Mouse (Mus musculus): ENCODE measurements at regions not wholly inside any gene's neighbourhood (a gene's known extent, or its start where the extent isn't known, plus 50 kb on each side); places are given as distances from the start of the nearest gene placed in this dataset.

DNA sequence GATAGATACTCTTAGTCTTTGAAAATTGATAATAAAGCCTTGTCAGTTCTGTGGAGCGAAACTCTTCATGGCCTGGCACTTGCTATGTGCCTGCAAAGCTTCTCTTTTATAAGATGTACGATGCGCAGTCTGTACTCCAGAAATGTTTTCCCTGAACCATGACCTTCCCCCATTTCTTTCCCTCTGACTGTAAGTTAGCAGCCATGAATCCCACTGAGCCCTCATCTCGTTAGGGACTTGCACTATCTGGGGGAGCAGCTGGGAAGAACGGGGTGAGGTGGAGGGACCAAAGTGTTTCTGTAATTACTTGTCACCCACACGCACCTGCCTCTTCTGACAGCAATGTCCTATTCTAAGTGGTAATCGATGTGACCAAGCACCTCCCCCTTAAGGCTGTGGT is 932.1 kb downstream of the Synb start:
- 60% methylated on average over 7 of the region's 7 CpGs for WGBS (ENCODE audit: insufficient replicate concordance)
- H3K27me3 ChIP-seq (ENCODE audit: control insufficient read depth, insufficient read depth, low read depth, low read length): no peaks in the 10 kb centered on the region

GRCm38 (mm10) chr14:68361481-68361880 is 932.6 kb downstream of the Synb start:
- H3K4me1 ChIP-seq (ENCODE audit: control insufficient read depth, low read depth, low read length): no peaks in the 10 kb centered on the region
- no peaks in the 10 kb centered on the region for H3K36me3 ChIP-seq (ENCODE audit: control insufficient read depth, insufficient read depth)
- H3K27me3 ChIP-seq (ENCODE audit: control insufficient read depth, insufficient read depth, low read depth, low read length): no peaks in the 10 kb centered on the region
- H3K9ac ChIP-seq (ENCODE audit: low read depth, low read length): no peak overlapping the region
- WGBS (ENCODE audit: insufficient replicate concordance): 60% methylated on average over 6 of the region's 6 CpGs
- H3K4me2 ChIP-seq (ENCODE audit: low read depth, low read length): no peak overlapping the region
- H3K4me3 ChIP-seq (ENCODE audit: low read depth, low read length): no peak overlapping the region
- no peaks in the 10 kb centered on the region for H3K9me3 ChIP-seq (replicated peaks; ENCODE audit: control insufficient read depth, low read length)
- ATAC-seq (ENCODE audit: low read depth): no peak
- no peak overlapping the region for H3K27ac ChIP-seq (ENCODE audit: low read length)

More for the DNA sequence above, 932.1 kb downstream of the Synb start:
- no peak for ATAC-seq (ENCODE audit: low read depth)
- Histone ChIP-seq H3K27ac (ENCODE audit: low read length) (no peak overlapping the region), H3K4me1 (ENCODE audit: control insufficient read depth, low read depth, low read length) (no peaks in the 10 kb centered on the region), H3K36me3 (ENCODE audit: control insufficient read depth, insufficient read depth) (no peaks in the 10 kb centered on the region), H3K9me3 (replicated peaks; ENCODE audit: control insufficient read depth, low read length) (no peaks in the 10 kb centered on the region), H3K9ac (ENCODE audit: low read depth, low read length) (no peak overlapping the region), H3K4me3 (ENCODE audit: low read depth, low read length) (no peak overlapping the region), H3K4me2 (ENCODE audit: low read depth, low read length) (no peak overlapping the region)

DNA sequence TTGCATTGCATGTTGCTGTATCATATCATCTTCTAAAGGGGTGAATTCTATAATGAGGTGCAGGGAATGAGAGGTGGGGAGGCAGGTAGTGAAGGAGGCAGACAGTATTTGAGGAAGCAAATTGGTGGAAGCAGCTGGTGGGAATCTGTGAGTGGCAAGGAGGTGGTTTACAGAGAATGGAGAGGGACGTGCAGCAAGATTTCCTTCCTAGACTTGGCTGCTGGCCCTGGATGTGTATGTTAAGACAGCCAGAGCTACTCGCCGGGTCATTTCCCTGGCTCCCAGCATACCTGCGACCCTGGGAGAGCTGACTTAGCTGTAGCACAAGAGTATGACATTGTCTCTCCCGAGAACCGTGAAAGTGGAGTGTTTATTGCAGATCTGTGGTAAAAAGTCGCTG is 937.7 kb downstream of the Synb start:
- Histone ChIP-seq H3K9ac (ENCODE audit: low read depth, low read length) (no peak overlapping the region), H3K4me1 (ENCODE audit: control insufficient read depth, low read depth, low read length) (no peaks in the 10 kb centered on the region), H3K36me3 (ENCODE audit: control insufficient read depth, insufficient read depth) (no peaks in the 10 kb centered on the region), H3K9me3 (replicated peaks; ENCODE audit: control insufficient read depth, low read length) (no peaks in the 10 kb centered on the region), H3K4me3 (ENCODE audit: low read depth, low read length) (no peak overlapping the region), H3K27ac (ENCODE audit: low read length) (no peak overlapping the region), H3K4me2 (ENCODE audit: low read depth, low read length) (no peak overlapping the region), H3K27me3 (ENCODE audit: control insufficient read depth, insufficient read depth, low read depth, low read length) (no peaks in the 10 kb centered on the region)
- WGBS (ENCODE audit: insufficient replicate concordance): 64% methylated on average over 7 of the region's 7 CpGs
- no peak for ATAC-seq (ENCODE audit: low read depth)

GRCm38 (mm10) chr14:68355462-68355905 is 938.6 kb downstream of the Synb start:
- Histone ChIP-seq H3K4me3 (ENCODE audit: low read depth, low read length) (no peak overlapping the region), H3K9ac (ENCODE audit: low read depth, low read length) (no peak overlapping the region), H3K36me3 (ENCODE audit: control insufficient read depth, insufficient read depth) (no peaks in the 10 kb centered on the region), H3K27me3 (ENCODE audit: control insufficient read depth, insufficient read depth, low read depth, low read length) (no peaks in the 10 kb centered on the region), H3K9me3 (replicated peaks; ENCODE audit: control insufficient read depth, low read length) (no peaks in the 10 kb centered on the region), H3K4me2 (ENCODE audit: low read depth, low read length) (no peak overlapping the region), H3K27ac (ENCODE audit: low read length) (no peak overlapping the region), H3K4me1 (ENCODE audit: control insufficient read depth, low read depth, low read length) (no peaks in the 10 kb centered on the region)
- no peak for ATAC-seq (ENCODE audit: low read depth)
- 73% methylated on average over 8 of the region's 8 CpGs for WGBS (ENCODE audit: insufficient replicate concordance)

GRCm38 (mm10) chr14:68345527-68345926 is 948.6 kb downstream of the Synb start:
- Histone ChIP-seq H3K4me3 (ENCODE audit: low read depth, low read length) (no peak overlapping the region), H3K4me2 (ENCODE audit: low read depth, low read length) (no peak overlapping the region), H3K4me1 (ENCODE audit: control insufficient read depth, low read depth, low read length) (no peaks in the 10 kb centered on the region), H3K27me3 (ENCODE audit: control insufficient read depth, insufficient read depth, low read depth, low read length) (no peaks in the 10 kb centered on the region), H3K36me3 (ENCODE audit: control insufficient read depth, insufficient read depth) (no peaks in the 10 kb centered on the region), H3K9ac (ENCODE audit: low read depth, low read length) (no peak overlapping the region), H3K9me3 (replicated peaks; ENCODE audit: control insufficient read depth, low read length) (no peaks in the 10 kb centered on the region), H3K27ac (ENCODE audit: low read length) (no peak overlapping the region)
- ATAC-seq (ENCODE audit: low read depth): no peak
- 11% methylated on average over 4 of the region's 4 CpGs for WGBS (ENCODE audit: insufficient replicate concordance)

GRCm38 (mm10) chr14:68344715-68345114 is 949.4 kb downstream of the Synb start:
- H3K9me3 ChIP-seq (replicated peaks; ENCODE audit: control insufficient read depth, low read length): no peaks in the 10 kb centered on the region
- H3K27me3 ChIP-seq (ENCODE audit: control insufficient read depth, insufficient read depth, low read depth, low read length): no peaks in the 10 kb centered on the region
- H3K36me3 ChIP-seq (ENCODE audit: control insufficient read depth, insufficient read depth): no peaks in the 10 kb centered on the region
- H3K4me3 ChIP-seq (ENCODE audit: low read depth, low read length): no peak overlapping the region
- H3K4me1 ChIP-seq (ENCODE audit: control insufficient read depth, low read depth, low read length): no peaks in the 10 kb centered on the region
- H3K9ac ChIP-seq (ENCODE audit: low read depth, low read length): no peak overlapping the region
- whole genome bisulfite sequencing (ENCODE audit: insufficient replicate concordance): 55% methylated on average over 3 of the region's 3 CpGs
- ATAC-seq (ENCODE audit: low read depth): no peak
- H3K27ac ChIP-seq (ENCODE audit: low read length): no peak overlapping the region
- H3K4me2 ChIP-seq (ENCODE audit: low read depth, low read length): no peak overlapping the region

GRCm38 (mm10) chr14:68338440-68338839 is 955.7 kb downstream of the Synb start:
- 44% methylated on average over 5 of the region's 5 CpGs for WGBS (ENCODE audit: insufficient replicate concordance)
- ATAC-seq (ENCODE audit: low read depth): no peak
- Histone ChIP-seq H3K27me3 (ENCODE audit: control insufficient read depth, insufficient read depth, low read depth, low read length) (no peaks in the 10 kb centered on the region), H3K9me3 (replicated peaks; ENCODE audit: control insufficient read depth, low read length) (no peaks in the 10 kb centered on the region), H3K9ac (ENCODE audit: low read depth, low read length) (no peak overlapping the region), H3K36me3 (ENCODE audit: control insufficient read depth, insufficient read depth) (no peaks in the 10 kb centered on the region), H3K4me2 (ENCODE audit: low read depth, low read length) (no peak overlapping the region), H3K27ac (ENCODE audit: low read length) (no peak overlapping the region), H3K4me1 (ENCODE audit: control insufficient read depth, low read depth, low read length) (no peaks in the 10 kb centered on the region), H3K4me3 (ENCODE audit: low read depth, low read length) (no peak overlapping the region)

DNA sequence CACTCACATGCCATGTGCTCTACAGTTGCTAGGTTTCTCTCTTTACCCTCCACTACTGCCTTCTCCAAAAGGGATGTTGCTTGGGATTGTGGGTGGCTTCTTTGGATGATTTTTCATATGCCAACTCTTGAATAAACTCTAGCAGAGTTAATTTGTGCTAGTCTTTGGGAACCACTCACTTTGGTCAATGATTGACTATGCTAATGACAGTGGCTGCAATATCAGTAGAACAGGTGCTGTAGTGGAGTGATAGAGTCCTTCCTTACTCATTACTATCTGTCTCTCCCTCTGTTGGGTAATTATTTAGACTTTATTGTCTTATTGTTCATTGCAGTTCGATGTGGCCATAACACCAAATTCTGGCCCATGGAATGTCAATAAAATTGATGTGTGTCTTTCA is 969.0 kb downstream of the Synb start:
- WGBS (ENCODE audit: insufficient replicate concordance): 59% methylated on average over 1 of the region's 1 CpGs
- H3K4me1 ChIP-seq (ENCODE audit: control insufficient read depth, low read depth, low read length): no peaks in the 10 kb centered on the region
- no peak overlapping the region for H3K4me3 ChIP-seq (ENCODE audit: low read depth, low read length)
- no peak overlapping the region for H3K4me2 ChIP-seq (ENCODE audit: low read depth, low read length)
- no peaks in the 10 kb centered on the region for H3K36me3 ChIP-seq (ENCODE audit: control insufficient read depth, insufficient read depth)
- no peaks in the 10 kb centered on the region for H3K9me3 ChIP-seq (replicated peaks; ENCODE audit: control insufficient read depth, low read length)
- H3K27ac ChIP-seq (ENCODE audit: low read length): no peak overlapping the region
- no peak overlapping the region for H3K9ac ChIP-seq (ENCODE audit: low read depth, low read length)
- H3K27me3 ChIP-seq (ENCODE audit: control insufficient read depth, insufficient read depth, low read depth, low read length): no peaks in the 10 kb centered on the region
- no peak for ATAC-seq (ENCODE audit: low read depth)

- WGBS (ENCODE audit: insufficient replicate concordance): 35% methylated on average over 6 of the region's 6 CpGs
- Histone ChIP-seq H3K4me2 (ENCODE audit: low read depth, low read length) (no peak overlapping the region), H3K4me1 (ENCODE audit: control insufficient read depth, low read depth, low read length) (no peaks in the 10 kb centered on the region), H3K36me3 (ENCODE audit: control insufficient read depth, insufficient read depth) (no peaks in the 10 kb centered on the region), H3K9ac (ENCODE audit: low read depth, low read length) (no peak overlapping the region), H3K9me3 (replicated peaks; ENCODE audit: control insufficient read depth, low read length) (no peaks in the 10 kb centered on the region), H3K27me3 (ENCODE audit: control insufficient read depth, insufficient read depth, low read depth, low read length) (no peaks in the 10 kb centered on the region), H3K27ac (ENCODE audit: low read length) (no peak overlapping the region), H3K4me3 (ENCODE audit: low read depth, low read length) (no peak overlapping the region)
- no peak for ATAC-seq (ENCODE audit: low read depth)
Observed at GRCm38 (mm10) chr14:68323008-68323407, 971.1 kb downstream of the Synb start.
